Mouse (Mus musculus) G1E (cell line): ENCODE results near the gene Ilf2.

Source experiments
- CTCF ChIP-seq: IDR thresholded peaks from 2 replicates; pipeline ENCODE4 v1.5.1; 2012; ENCODE audit warnings: low read depth, low read length, inconsistent platforms, mixed read lengths
- GATA1 ChIP-seq: IDR thresholded peaks from 2 replicates; pipeline ENCODE4 v1.6.1; 2012; ENCODE audit warnings: borderline replicate concordance, low read length, inconsistent platforms, mixed read lengths
- POLR2AphosphoS5 ChIP-seq: IDR thresholded peaks from 2 replicates; pipeline ENCODE4 v1.6.1; 2012; ENCODE audit warnings: low read depth, low read length, inconsistent platforms; ENCODE audit not compliant: insufficient replicate concordance
- TAL1 ChIP-seq: conservative IDR thresholded peaks from 2 replicates; pipeline ENCODE4 v1.6.1; 2012; ENCODE audit warnings: low read depth, low read length, inconsistent platforms, mixed read lengths

GRCm38 (mm10) chr3:90512276-90512675 lies 36.4 kb downstream of the Ilf2 start:
- TF ChIP-seq CTCF (no peak), TAL1 (no peak), GATA1 (no peak), POLR2AphosphoS5 (no peak)
